Mouse (Mus musculus): Measurements from ENCODE around the gene Tmco4. TPM values are rescaled to one million over a fixed set of nuclear protein-coding genes. Genes with fewer than 3 reads are reported as not detected.

Gene Tmco4
- polyA plus RNA-seq (2015; fragmentation: Nextera tagmentation; extraction: Ambion mirVana): 5.6 and 6.1 TPM in 2 replicates

DNA sequence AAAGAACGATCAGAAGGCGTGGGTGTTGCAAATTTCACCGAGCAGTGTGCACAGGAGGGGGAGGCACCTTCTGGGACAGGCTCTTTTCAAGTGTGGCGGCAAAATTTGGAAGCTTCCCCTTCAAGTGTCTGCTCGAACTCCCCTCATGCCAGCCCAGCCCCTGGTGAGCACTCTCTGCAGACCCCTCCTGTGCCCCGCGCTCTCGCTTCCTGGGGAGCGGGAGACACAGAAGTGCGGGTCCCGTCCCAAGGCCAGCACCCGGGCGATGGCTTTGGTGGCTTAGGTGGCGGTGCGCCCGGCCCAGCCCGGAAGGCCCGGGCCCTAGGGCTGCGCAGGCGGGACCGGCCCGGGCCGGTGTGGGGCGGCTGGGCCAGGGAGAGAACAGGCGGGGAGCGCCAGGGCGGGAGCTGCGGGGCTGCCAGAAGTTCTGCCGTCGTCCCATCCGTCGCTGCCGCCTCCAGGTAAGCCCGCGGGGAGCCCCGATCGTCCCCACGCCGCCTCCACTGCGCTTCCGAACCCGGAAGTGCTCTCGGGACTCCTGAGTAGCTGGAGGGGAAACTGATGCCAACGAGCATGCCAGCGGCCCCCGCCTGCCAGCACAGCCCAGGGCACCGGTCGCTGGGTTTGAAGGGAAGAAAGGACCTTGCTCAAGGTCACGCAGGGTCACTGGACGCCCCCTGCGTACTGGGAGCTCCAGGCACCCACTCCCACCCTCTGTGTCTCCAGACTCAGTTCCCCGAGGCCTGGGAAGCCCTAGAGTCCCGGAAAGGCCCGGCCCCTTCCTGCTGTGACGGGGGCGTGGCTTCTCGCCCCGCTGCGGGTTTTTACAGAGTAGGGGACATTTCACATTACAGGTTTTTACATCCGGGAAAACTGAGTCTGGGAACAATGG is at the start of gene Tmco4:
Tmco4 (plus strand) TSS at position 62 of the 892 bp plus-strand sequence.
- Histone ChIP-seq H3K36me3 (no peaks in the 10 kb centered on the region), H3K27ac (peak within 1 kb of the TSS; percentile 86), H3K27me3 (no peaks in the 10 kb centered on the region), H3K9me3 (replicated peaks) (no peaks in the 10 kb centered on the region), H3K4me3 (replicated peaks) (peak within 1 kb of the TSS; percentile 57), H3K4me2 (peak within 1 kb of the TSS; percentile 91), H3K4me1 (peaks cover 42% of the 10 kb centered on the region), H3K9ac (peak within 1 kb of the TSS; percentile 76)
- ATAC-seq (replicated peaks; ENCODE audit: low FRiP score): peak; percentile 79
- WGBS: under 1% methylated on average over 57 of the region's 60 CpGs

DNA sequence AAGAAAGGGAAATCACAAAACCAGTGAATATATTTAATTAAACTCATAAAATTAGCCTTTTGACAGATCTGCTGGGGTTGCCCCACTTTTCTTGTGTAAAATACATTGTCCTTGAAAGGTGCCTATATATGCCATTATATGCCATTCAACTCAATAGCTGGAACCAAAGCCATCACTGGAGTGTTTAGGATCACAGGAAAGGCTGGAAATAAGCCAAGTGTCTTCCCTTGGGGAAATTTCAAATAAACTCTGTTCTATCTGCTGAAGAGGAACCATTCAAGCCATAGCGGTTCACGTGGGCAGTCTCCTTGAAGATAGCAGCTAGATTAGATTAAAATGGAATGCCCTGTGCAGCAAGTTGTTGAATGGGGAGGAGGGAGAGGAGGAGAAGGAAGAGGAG is 47.1 kb upstream of the Tmco4 start:
- Histone ChIP-seq H3K4me1 (peaks cover 11% of the 10 kb centered on the region), H3K9me3 (replicated peaks) (no peaks in the 10 kb centered on the region), H3K4me3 (replicated peaks) (no peak overlapping the region), H3K36me3 (no peaks in the 10 kb centered on the region), H3K9ac (no peak overlapping the region), H3K4me2 (no peak overlapping the region), H3K27ac (no peak overlapping the region), H3K27me3 (peaks cover 14% of the 10 kb centered on the region)
- 68% methylated on average over 2 of the region's 2 CpGs for WGBS
- no peak for ATAC-seq (replicated peaks; ENCODE audit: low FRiP score)

DNA sequence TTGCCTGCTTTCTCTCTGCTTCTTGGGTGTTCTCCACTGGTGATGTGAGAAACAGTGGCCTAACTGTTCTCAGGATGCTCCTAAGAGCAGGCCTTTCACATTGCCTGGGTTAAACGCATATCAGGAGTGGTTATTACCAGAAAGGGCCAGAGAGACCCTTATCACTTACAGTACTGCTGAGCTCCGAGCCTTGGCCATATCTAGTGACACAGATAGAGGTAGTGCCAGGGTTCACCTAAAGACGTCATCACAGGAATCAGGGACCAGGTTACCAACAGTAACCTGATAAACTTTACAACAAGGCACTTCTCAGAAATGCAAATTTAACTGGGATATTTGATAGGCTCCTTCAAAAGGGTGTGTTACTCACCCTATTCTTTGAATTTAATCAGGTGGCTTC is 38.8 kb upstream of the Tmco4 start:
- Histone ChIP-seq H3K4me2 (no peak overlapping the region), H3K4me1 (peaks cover 6% of the 10 kb centered on the region), H3K36me3 (no peaks in the 10 kb centered on the region), H3K9me3 (replicated peaks) (no peaks in the 10 kb centered on the region), H3K9ac (no peak overlapping the region), H3K27me3 (no peaks in the 10 kb centered on the region), H3K27ac (no peak overlapping the region), H3K4me3 (replicated peaks) (no peak overlapping the region)
- 62% methylated on average over 3 of the region's 3 CpGs for WGBS
- ATAC-seq (replicated peaks; ENCODE audit: low FRiP score): no peak

DNA sequence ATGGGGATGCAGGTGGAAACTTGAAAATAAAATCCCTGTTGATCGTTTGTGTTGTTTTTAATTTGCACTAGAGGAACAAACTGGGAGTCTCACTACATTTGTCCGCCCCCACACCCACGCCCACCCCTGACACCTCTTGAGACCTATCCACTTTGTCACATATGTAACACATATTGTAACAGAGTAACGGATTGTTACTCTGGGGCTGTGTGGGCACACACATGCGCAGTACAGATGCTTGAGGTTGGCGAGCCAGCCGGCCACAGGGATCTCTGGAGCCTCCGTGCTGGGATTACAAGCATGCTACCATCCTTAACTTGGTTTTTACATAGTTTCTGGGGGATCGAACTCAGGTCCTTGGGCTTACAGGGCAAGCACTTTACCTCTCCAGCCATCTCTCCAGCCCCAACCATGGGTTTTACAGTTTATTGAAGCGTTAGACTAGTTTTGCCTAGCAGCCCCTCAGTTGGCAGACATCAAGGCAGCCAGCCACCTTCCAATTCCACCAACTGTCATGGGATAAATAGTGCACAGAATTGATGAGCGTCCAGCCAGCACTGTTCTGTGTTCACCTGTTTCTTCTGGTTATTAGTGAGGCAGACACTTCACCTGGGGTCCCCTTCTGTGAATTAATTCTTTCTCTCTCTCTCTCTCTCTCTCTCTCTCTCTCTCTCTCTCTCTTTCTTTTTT is 38.1 kb upstream of the Tmco4 start:
- no peak overlapping the region for H3K9ac ChIP-seq
- H3K9me3 ChIP-seq (replicated peaks): no peaks in the 10 kb centered on the region
- H3K4me1 ChIP-seq: peaks cover 13% of the 10 kb centered on the region
- H3K4me2 ChIP-seq: no peak overlapping the region
- H3K36me3 ChIP-seq: no peaks in the 10 kb centered on the region
- 82% methylated on average over 11 of the region's 11 CpGs for WGBS
- no peaks in the 10 kb centered on the region for H3K27me3 ChIP-seq
- H3K27ac ChIP-seq: no peak overlapping the region
- no peak overlapping the region for H3K4me3 ChIP-seq (replicated peaks)
- ATAC-seq (replicated peaks; ENCODE audit: low FRiP score): no peak

DNA sequence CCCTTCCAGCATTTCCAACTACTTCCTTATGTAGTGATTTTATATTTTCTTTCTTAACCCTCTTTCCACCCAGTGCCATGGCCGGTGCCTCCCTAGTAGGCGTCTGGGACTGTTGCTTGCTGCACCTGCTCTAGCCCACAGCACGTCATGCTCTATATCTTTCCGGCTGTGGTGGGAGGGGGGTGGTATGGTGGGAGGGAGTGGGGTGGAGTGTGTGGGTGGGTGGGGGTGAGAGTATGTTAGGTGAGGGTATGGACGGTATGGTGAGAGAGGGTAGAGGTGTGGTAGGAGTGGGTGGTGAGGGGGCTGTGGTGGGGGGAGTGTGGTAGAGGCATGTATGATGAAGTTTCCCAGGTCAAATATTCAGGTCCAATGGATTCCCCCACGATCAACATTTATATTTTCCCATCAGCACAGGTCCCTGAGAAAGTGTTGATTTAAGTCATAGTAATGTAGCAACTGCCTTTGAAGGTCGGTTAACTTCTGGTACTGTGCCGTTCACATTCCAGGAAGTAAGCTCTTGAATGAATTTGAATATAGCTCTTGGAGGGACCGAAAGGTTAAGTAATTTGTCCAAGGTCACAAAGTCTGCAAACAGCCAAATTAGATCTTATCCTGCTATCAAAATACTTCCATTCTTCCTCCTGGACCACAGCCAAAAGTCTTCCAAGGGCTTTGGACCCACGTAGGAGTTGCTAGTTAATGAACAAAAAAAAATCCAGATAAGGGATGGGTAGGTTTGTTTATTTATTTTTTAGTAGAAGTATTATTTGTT is 34.0 kb upstream of the Tmco4 start:
- Histone ChIP-seq H3K27me3 (no peaks in the 10 kb centered on the region), H3K27ac (peak overlapping the region; percentile 57), H3K36me3 (no peaks in the 10 kb centered on the region), H3K9ac (no peak overlapping the region), H3K9me3 (replicated peaks) (no peaks in the 10 kb centered on the region), H3K4me2 (no peak overlapping the region), H3K4me1 (peaks cover 35% of the 10 kb centered on the region), H3K4me3 (replicated peaks) (no peak overlapping the region)
- 37% methylated on average over 10 of the region's 10 CpGs for WGBS
- peak; percentile 43; the same call in 1 of the 2 replicates for ATAC-seq (replicated peaks; ENCODE audit: low FRiP score)

DNA sequence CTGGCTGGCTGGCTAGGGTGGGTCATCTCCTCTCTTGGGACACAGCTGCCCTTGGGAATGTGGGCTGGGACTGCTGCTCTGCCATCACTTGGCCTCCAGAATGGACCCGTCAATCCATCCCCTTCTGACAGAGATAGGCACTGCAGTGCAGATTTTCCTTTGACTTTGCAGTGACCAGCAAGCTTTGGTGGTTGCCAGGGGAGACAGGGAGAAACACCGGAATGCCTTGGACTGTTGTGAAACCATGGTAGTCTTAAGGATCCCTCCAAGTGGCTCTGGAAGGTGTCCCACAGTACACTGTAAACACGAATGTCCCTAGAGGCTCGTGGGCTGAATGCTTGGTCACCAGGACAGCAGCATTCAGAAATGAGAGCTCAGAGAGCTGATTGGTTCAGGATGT is 33.2 kb upstream of the Tmco4 start:
- Histone ChIP-seq H3K9ac (no peak overlapping the region), H3K4me1 (peaks cover 38% of the 10 kb centered on the region), H3K27me3 (no peaks in the 10 kb centered on the region), H3K4me2 (no peak overlapping the region), H3K27ac (peak overlapping the region; percentile 57; the same call in 1 of the 2 replicates), H3K36me3 (no peaks in the 10 kb centered on the region), H3K9me3 (replicated peaks) (no peaks in the 10 kb centered on the region), H3K4me3 (replicated peaks) (no peak overlapping the region)
- WGBS: 69% methylated on average over 4 of the region's 4 CpGs
- ATAC-seq (replicated peaks; ENCODE audit: low FRiP score): no peak

DNA sequence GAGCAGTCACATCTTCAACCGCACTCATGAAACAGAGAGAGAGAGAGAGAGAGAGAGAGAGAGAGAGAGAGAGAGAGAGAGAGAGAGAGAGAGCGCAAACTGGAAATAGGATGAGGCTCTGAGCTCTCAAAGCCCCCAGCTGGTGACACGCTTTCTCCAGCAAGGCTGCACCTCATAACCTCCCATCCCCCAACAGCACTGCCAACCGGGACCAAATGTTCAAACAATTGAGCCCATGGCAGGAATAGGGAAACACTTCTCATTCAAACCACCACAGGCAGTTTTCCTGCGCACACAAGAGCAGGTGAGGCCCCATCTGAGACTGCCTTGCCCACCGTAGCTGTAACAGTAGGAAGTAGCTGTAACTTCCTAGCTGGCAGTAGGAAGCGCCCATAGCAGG is 31.3 kb upstream of the Tmco4 start:
- H3K36me3 ChIP-seq: no peaks in the 10 kb centered on the region
- no peak overlapping the region for H3K4me2 ChIP-seq
- WGBS: 19% methylated on average over 7 of the region's 7 CpGs
- ATAC-seq (replicated peaks; ENCODE audit: low FRiP score): no peak
- H3K27ac ChIP-seq: peak overlapping the region; percentile 80
- H3K9ac ChIP-seq: no peak overlapping the region
- H3K4me3 ChIP-seq (replicated peaks): no peak overlapping the region
- H3K4me1 ChIP-seq: peaks cover 38% of the 10 kb centered on the region
- no peaks in the 10 kb centered on the region for H3K27me3 ChIP-seq
- no peaks in the 10 kb centered on the region for H3K9me3 ChIP-seq (replicated peaks)

DNA sequence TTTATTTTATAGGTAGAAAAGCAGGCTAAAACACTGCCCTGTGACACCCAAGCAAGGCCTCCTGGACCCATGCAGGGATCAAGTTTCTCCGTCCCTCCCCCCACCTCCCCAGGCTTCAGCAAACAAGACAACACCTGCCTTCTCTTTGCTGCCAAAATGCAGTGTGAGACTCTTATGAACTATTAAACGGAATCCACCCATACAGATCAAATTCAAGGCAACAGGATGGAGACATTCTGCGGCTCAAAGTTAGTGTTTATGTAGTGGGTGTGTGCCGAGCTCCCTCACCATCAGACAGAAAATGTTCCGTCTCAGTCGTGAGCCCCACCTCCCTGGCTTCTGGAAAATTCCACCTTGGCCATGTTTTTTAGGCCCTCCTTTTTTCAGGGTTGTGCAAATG is 30.7 kb upstream of the Tmco4 start:
- peak overlapping the region; percentile 80 for H3K27ac ChIP-seq
- no peaks in the 10 kb centered on the region for H3K36me3 ChIP-seq
- H3K4me3 ChIP-seq (replicated peaks): no peak overlapping the region
- H3K27me3 ChIP-seq: no peaks in the 10 kb centered on the region
- peaks cover 38% of the 10 kb centered on the region for H3K4me1 ChIP-seq
- WGBS: 17% methylated on average over 6 of the region's 6 CpGs
- 0 out of 2 replicates have a peak, but pooled peaks have one; percentile 31 for ATAC-seq (replicated peaks; ENCODE audit: low FRiP score)
- H3K4me2 ChIP-seq: no peak overlapping the region
- H3K9ac ChIP-seq: no peak overlapping the region
- H3K9me3 ChIP-seq (replicated peaks): no peaks in the 10 kb centered on the region

DNA sequence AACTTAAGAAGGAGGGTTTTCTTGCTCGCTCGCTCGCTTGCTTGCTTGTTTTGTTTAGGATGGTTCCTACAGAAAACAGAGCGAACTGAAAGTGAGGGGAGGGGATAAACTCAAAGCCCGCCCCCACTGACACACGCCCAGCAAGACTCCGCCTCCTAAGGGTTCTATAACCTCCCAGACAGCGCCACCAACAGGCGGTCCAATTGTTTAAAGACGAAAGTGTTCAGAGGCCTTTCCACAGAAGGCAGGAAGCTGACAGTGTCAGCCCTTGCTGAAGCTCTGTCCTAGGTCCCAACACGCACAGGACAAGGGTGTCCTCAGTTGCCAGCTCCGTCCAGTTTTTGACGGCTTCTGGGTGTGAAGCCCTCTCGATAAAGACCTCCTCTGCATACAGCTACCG is 29.0 kb upstream of the Tmco4 start:
- no peaks in the 10 kb centered on the region for H3K36me3 ChIP-seq
- peak overlapping the region; percentile 37 for H3K4me2 ChIP-seq
- H3K9ac ChIP-seq: no peak overlapping the region
- H3K27me3 ChIP-seq: no peaks in the 10 kb centered on the region
- H3K27ac ChIP-seq: no peak overlapping the region
- WGBS: 34% methylated on average over 15 of the region's 15 CpGs
- no peaks in the 10 kb centered on the region for H3K9me3 ChIP-seq (replicated peaks)
- H3K4me1 ChIP-seq: peaks cover 33% of the 10 kb centered on the region
- peak; percentile 20; the same call in 1 of the 2 replicates for ATAC-seq (replicated peaks; ENCODE audit: low FRiP score)
- peak overlapping the region; percentile 28 for H3K4me3 ChIP-seq (replicated peaks)

DNA sequence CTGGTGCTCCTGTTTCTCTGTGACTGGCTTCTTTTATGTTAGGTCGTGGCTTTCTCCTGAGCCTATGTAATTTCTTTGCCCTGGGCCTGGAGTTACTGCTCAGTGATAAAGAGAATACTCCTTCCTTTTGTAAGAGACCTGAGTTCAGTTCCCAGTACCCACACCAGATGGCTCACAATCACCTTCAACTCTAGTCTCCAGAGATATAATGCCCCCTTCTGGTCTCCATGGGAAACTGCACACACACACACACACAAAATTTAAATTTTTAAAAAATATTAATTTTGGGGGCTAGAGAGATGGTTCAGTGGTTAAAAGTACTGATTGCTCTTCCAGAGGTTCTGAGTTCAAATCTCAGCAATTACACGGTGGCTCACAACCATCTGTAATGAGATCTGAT is 24.4 kb upstream of the Tmco4 start:
- H3K9ac ChIP-seq: no peak overlapping the region
- 82% methylated on average over 2 of the region's 2 CpGs for WGBS

DNA sequence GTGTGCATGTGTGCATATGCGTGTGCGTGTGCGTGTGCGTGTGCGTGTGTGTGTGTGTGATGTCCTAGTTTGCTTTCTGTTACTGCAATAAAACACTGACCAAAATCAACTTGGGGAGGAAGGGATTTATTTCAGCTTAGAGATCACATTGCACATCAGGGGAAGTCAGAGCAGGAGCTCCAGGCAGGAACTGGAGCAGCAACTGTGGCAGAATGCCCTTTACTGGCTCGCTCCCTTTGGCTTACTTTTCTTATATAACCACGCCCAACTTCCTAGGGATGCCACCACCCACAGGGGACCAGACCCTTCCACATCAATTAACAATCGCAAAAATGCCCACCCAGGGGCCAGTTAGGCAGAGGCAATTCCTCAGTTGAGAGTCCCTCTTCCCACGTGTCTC is 14.1 kb upstream of the Tmco4 start:
- peaks cover 20% of the 10 kb centered on the region for H3K4me1 ChIP-seq
- H3K4me2 ChIP-seq: no peak overlapping the region
- H3K9me3 ChIP-seq (replicated peaks): no peaks in the 10 kb centered on the region
- H3K27ac ChIP-seq: peak overlapping the region; percentile 10; the same call in 1 of the 2 replicates
- H3K36me3 ChIP-seq: no peaks in the 10 kb centered on the region
- no peaks in the 10 kb centered on the region for H3K27me3 ChIP-seq
- ATAC-seq (replicated peaks; ENCODE audit: low FRiP score): no peak
- H3K4me3 ChIP-seq (replicated peaks): no peak overlapping the region
- no peak overlapping the region for H3K9ac ChIP-seq
- WGBS: 83% methylated on average over 9 of the region's 9 CpGs

More for the DNA sequence above, 24.4 kb upstream of the Tmco4 start:
- peaks cover 4% of the 10 kb centered on the region for H3K4me1 ChIP-seq
- no peaks in the 10 kb centered on the region for H3K27me3 ChIP-seq
- no peaks in the 10 kb centered on the region for H3K36me3 ChIP-seq
- no peak for ATAC-seq (replicated peaks; ENCODE audit: low FRiP score)
- H3K27ac ChIP-seq: no peak overlapping the region
- no peaks in the 10 kb centered on the region for H3K9me3 ChIP-seq (replicated peaks)
- no peak overlapping the region for H3K4me3 ChIP-seq (replicated peaks)
- no peak overlapping the region for H3K4me2 ChIP-seq
